Mouse (Mus musculus): Measurements from ENCODE around the gene Cts7. TPM values are rescaled to one million over a fixed set of nuclear protein-coding genes. Genes with fewer than 3 reads are reported as not detected.

Cts7 gene
- not detected in 2 replicates for polyA plus RNA-seq (2015; fragmentation: Nextera tagmentation; extraction: Ambion mirVana)

DNA sequence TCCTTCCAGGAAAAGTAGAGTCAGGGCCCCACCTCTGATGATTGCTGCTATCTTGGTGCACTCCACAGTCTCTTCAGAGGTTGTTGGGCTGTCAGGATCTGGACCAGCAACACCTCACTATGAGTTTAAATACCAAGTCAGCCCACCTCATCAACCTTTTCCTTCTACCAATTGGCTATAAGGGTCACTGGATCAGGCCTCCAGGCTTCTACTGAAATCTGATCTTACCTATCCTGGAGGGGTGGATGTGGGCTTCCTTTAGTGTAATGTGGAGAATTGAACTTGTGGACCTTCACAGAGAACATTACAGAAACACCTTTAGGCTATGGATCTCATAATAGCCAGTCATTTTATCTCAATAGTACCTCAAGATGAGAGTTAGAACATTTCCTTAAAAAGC, at the start of gene Cts7:
Gene Cts7, minus strand, starts transcription at position 101 of the 400 bp plus-strand sequence.
- no peaks in the 10 kb centered on the region for H3K4me1 ChIP-seq
- no peak within 1 kb of the TSS for H3K9ac ChIP-seq (replicated peaks)
- ATAC-seq (replicated peaks) = no peak
- no peak within 1 kb of the TSS for H3K27ac ChIP-seq (replicated peaks)
- peaks cover 32% of the 10 kb centered on the region for H3K9me3 ChIP-seq
- no peaks in the 10 kb centered on the region for H3K36me3 ChIP-seq
- no peak within 1 kb of the TSS for H3K4me2 ChIP-seq (replicated peaks)
- no peaks in the 10 kb centered on the region for H3K27me3 ChIP-seq
- no peak within 1 kb of the TSS for H3K4me3 ChIP-seq

Small RNA genes within 50 kb of the gene (microRNA-seq; reads per million reads assigned to microRNA genes)
- gene Gm27704 = not detected

Other genes starting within 250 kb of the Cts7 start
- not detected in 2 replicates for gene Ctsr, start 193.9 kb downstream of the Cts7 start, polyA plus RNA-seq (2015; fragmentation: Nextera tagmentation; extraction: Ambion mirVana)
- gene Cts6, start 154.8 kb downstream of the Cts7 start, polyA plus RNA-seq (2015; fragmentation: Nextera tagmentation; extraction: Ambion mirVana) = not detected in 2 replicates
- not detected in 2 replicates for gene Cts8, start 102.8 kb downstream of the Cts7 start, polyA plus RNA-seq (2015; fragmentation: Nextera tagmentation; extraction: Ambion mirVana)
- gene Gm49398, start 69.4 kb downstream of the Cts7 start, polyA plus RNA-seq (2015; fragmentation: Nextera tagmentation; extraction: Ambion mirVana) = not detected in 2 replicates
- gene Ctsm, start 183.6 kb upstream of the Cts7 start, polyA plus RNA-seq (2015; fragmentation: Nextera tagmentation; extraction: Ambion mirVana) = not detected in 2 replicates
- gene Gm49352, start 210.0 kb upstream of the Cts7 start, polyA plus RNA-seq (2015; fragmentation: Nextera tagmentation; extraction: Ambion mirVana) = not detected in 2 replicates
- not detected in 2 replicates for gene Cts3, start 211.9 kb upstream of the Cts7 start, polyA plus RNA-seq (2015; fragmentation: Nextera tagmentation; extraction: Ambion mirVana)